Mouse (Mus musculus): Measurements from ENCODE around the gene Irf7. TPM values are rescaled to one million over a fixed set of nuclear protein-coding genes. Genes with fewer than 3 reads are reported as not detected.

Irf7 gene
- polyA plus RNA-seq, 1 experiment from 2014 or later, result 1.4 TPM

DNA sequence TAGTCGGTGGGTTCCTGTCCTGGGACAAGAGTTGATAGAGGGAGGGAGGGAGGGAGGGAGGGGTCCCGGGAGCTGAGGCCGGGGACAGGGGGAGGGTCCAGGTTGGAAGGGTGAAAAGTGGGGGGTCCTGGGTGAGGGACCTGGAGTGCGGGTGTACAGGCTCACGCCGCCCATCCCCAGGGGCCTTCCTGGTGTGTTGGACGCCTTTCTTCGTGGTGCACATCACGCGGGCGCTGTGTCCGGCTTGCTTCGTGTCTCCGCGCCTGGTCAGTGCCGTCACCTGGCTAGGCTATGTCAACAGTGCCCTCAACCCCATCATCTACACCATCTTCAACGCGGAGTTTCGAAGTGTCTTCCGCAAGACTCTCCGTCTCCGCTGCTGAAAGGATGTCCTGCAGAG, 28.2 kb upstream of the Irf7 start:
- H3K4me3 ChIP-seq (ENCODE audit: low read depth, low read length), result peak overlapping the region; percentile 27
- peak overlapping the region; percentile 64 for H3K4me2 ChIP-seq
- DNase-seq (ENCODE audit: low spot score, missing footprints) (peak; percentile 88), ATAC-seq (ENCODE audit: low FRiP score) (no peak; the same call in 1 of the 2 replicates)
- WGBS, result 3% methylated on average over 22 of the region's 22 CpGs
- H3K27ac ChIP-seq (ENCODE audit: low read depth, low read length), result no peak overlapping the region
- H3K36me3 ChIP-seq (ENCODE audit: control insufficient read depth, insufficient read depth, low read length), result peaks cover 4% of the 10 kb centered on the region
- H3K27me3 ChIP-seq (ENCODE audit: control insufficient read depth, insufficient read depth, low read length), result peaks cover 57% of the 10 kb centered on the region
- H3K9me3 ChIP-seq (ENCODE audit: control insufficient read depth, low read length), result no peaks in the 10 kb centered on the region
- peaks cover 21% of the 10 kb centered on the region for H3K4me1 ChIP-seq (ENCODE audit: control insufficient read depth, insufficient read depth, low read length)
- no peak overlapping the region for H3K9ac ChIP-seq (ENCODE audit: low read length)

- peak overlapping the region; percentile 27 for H3K4me3 ChIP-seq (ENCODE audit: low read depth, low read length)
- H3K9ac ChIP-seq (ENCODE audit: low read length), result peak overlapping the region; percentile 48
- no peak overlapping the region for H3K27ac ChIP-seq (ENCODE audit: low read depth, low read length)
- WGBS, result 1% methylated on average over 53 of the region's 53 CpGs
- H3K27me3 ChIP-seq (ENCODE audit: control insufficient read depth, insufficient read depth, low read length), result peaks cover 57% of the 10 kb centered on the region
- H3K36me3 ChIP-seq (ENCODE audit: control insufficient read depth, insufficient read depth, low read length), result peaks cover 4% of the 10 kb centered on the region
- no peaks in the 10 kb centered on the region for H3K9me3 ChIP-seq (ENCODE audit: control insufficient read depth, low read length)
- ATAC-seq (ENCODE audit: low FRiP score) (peak; percentile 33; the same call in 1 of the 2 replicates), DNase-seq (ENCODE audit: low spot score, missing footprints) (peak; percentile 96)
- peaks cover 21% of the 10 kb centered on the region for H3K4me1 ChIP-seq (ENCODE audit: control insufficient read depth, insufficient read depth, low read length)
- H3K4me2 ChIP-seq, result peak overlapping the region; percentile 64
These were observed 27.7 kb upstream of the Irf7 start for GRCm38 (mm10) chr7:141293852-141294471.

DNA sequence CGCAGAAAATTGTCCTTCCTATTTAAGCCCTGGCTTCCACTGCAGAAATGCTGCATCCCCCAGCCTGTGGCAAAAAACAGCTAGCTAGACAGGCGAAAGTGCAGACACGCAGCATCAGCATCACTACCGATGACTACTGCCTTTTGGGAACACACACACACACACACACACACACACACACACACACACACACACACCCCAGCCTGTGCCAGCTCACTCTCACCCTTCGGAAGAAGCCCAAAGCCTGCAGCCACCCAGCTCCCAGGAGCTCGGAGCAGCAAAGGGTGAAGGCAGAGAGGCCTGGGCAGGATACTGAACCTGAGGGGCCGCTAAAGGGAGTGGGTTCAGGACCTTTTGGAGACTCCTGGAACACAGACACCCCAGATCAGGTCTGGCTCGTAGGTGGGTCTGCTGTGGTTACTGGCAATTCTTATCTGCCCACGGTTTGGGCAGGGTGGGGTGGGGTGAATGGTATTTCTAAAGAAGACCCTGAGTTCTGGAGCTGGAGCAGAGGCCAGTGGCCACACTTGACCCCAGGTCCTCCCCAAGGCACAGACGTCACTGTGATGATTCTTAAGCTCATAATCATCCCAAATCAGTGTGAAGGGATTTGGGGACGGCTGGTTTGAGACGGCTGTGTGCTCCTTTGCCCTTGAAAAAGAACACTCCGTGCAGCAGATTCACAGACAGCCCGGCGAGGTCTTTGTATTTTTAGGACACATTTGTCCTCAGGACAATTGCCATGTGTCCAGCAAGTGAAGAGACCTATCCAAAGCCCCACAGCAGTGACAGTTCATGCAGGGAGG, 26.5 kb upstream of the Irf7 start:
- no peak overlapping the region; the same call in 1 of the 2 replicates for H3K9ac ChIP-seq (ENCODE audit: low read length)
- peak overlapping the region; percentile 43 for H3K4me3 ChIP-seq (ENCODE audit: low read depth, low read length)
- ATAC-seq (ENCODE audit: low FRiP score), result 0 out of 2 replicates have a peak, but pooled peaks have one; percentile 6

GRCm38 (mm10) chr7:141291921-141292582, 25.8 kb upstream of the Irf7 start, which contains the start of gene Drd4:
Gene Drd4 (plus strand): TSS chr7:141292006.
- peak within 1 kb of the TSS; percentile 88 for H3K4me2 ChIP-seq
- H3K9me3 ChIP-seq (ENCODE audit: control insufficient read depth, low read length), result no peaks in the 10 kb centered on the region
- peak within 1 kb of the TSS; percentile 43 for H3K4me3 ChIP-seq (ENCODE audit: low read depth, low read length)
- whole genome bisulfite sequencing, result under 1% methylated on average over 45 of the region's 46 CpGs
- DNase-seq (ENCODE audit: low spot score, missing footprints) (peak; percentile 95), ATAC-seq (ENCODE audit: low FRiP score) (peak; percentile 60)
- no peak within 1 kb of the TSS for H3K27ac ChIP-seq (ENCODE audit: low read depth, low read length)
- peaks cover under 1% of the 10 kb centered on the region; the same call in 1 of the 2 replicates for H3K36me3 ChIP-seq (ENCODE audit: control insufficient read depth, insufficient read depth, low read length)
- peaks cover 57% of the 10 kb centered on the region for H3K27me3 ChIP-seq (ENCODE audit: control insufficient read depth, insufficient read depth, low read length)
- H3K9ac ChIP-seq (ENCODE audit: low read length), result peak within 1 kb of the TSS; percentile 65
- peaks cover 21% of the 10 kb centered on the region for H3K4me1 ChIP-seq (ENCODE audit: control insufficient read depth, insufficient read depth, low read length)

More for the DNA sequence above, 26.5 kb upstream of the Irf7 start:
- peaks cover 57% of the 10 kb centered on the region for H3K27me3 ChIP-seq (ENCODE audit: control insufficient read depth, insufficient read depth, low read length)
- WGBS, result 23% methylated on average over 15 of the region's 15 CpGs
- H3K27ac ChIP-seq (ENCODE audit: low read depth, low read length), result no peak overlapping the region
- no peaks in the 10 kb centered on the region for H3K9me3 ChIP-seq (ENCODE audit: control insufficient read depth, low read length)
- peaks cover 21% of the 10 kb centered on the region for H3K4me1 ChIP-seq (ENCODE audit: control insufficient read depth, insufficient read depth, low read length)
- peaks cover 4% of the 10 kb centered on the region for H3K36me3 ChIP-seq (ENCODE audit: control insufficient read depth, insufficient read depth, low read length)
- peak overlapping the region; percentile 88 for H3K4me2 ChIP-seq
- peak; percentile 90 for DNase-seq (ENCODE audit: low spot score, missing footprints)

DNA sequence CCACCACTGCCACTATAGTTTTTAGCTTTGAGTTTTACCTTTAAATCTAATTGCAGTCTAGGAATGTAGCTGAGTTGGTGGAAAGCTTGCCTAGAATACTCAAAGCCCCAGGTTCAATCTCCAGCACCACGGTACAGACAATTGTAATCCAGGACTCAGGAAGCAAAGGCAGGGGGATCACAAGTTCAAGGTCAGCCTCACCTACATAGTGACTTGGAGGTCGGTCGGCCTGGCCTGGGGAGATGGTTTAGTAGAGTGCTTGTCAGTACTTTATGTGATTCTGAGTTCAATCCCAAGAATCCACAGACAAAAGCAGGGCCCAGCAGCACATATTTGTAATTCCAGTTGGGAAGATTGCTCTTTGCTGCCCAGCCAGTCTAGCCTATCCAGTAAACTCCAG, 21.8 kb upstream of the Irf7 start:
- no peak for DNase-seq (ENCODE audit: low spot score, missing footprints)
- H3K27me3 ChIP-seq (ENCODE audit: control insufficient read depth, insufficient read depth, low read length), result peaks cover 26% of the 10 kb centered on the region
- H3K4me2 ChIP-seq, result no peak overlapping the region
- no peak overlapping the region for H3K9ac ChIP-seq (ENCODE audit: low read length)
- H3K4me1 ChIP-seq (ENCODE audit: control insufficient read depth, insufficient read depth, low read length), result peaks cover 9% of the 10 kb centered on the region
- H3K9me3 ChIP-seq (ENCODE audit: control insufficient read depth, low read length), result no peaks in the 10 kb centered on the region
- H3K36me3 ChIP-seq (ENCODE audit: control insufficient read depth, insufficient read depth, low read length), result no peaks in the 10 kb centered on the region
- ATAC-seq (ENCODE audit: low FRiP score), result no peak
- 87% methylated on average over 3 of the region's 3 CpGs for WGBS
- H3K27ac ChIP-seq (ENCODE audit: low read depth, low read length), result no peak overlapping the region
- no peak overlapping the region for H3K4me3 ChIP-seq (ENCODE audit: low read depth, low read length)

- 87% methylated on average over 4 of the region's 4 CpGs for WGBS
- Histone ChIP-seq H3K4me3 (ENCODE audit: low read depth, low read length) (no peak overlapping the region), H3K9me3 (ENCODE audit: control insufficient read depth, low read length) (no peaks in the 10 kb centered on the region), H3K4me1 (ENCODE audit: control insufficient read depth, insufficient read depth, low read length) (peaks cover 5% of the 10 kb centered on the region), H3K36me3 (ENCODE audit: control insufficient read depth, insufficient read depth, low read length) (no peaks in the 10 kb centered on the region), H3K9ac (ENCODE audit: low read length) (no peak overlapping the region), H3K27me3 (ENCODE audit: control insufficient read depth, insufficient read depth, low read length) (peaks cover 7% of the 10 kb centered on the region), H3K27ac (ENCODE audit: low read depth, low read length) (no peak overlapping the region), H3K4me2 (no peak overlapping the region)
- ATAC-seq (ENCODE audit: low FRiP score) (no peak), DNase-seq (ENCODE audit: low spot score, missing footprints) (no peak)
These were observed 16.5 kb upstream of the Irf7 start for GRCm38 (mm10) chr7:141282756-141283155.

DNA sequence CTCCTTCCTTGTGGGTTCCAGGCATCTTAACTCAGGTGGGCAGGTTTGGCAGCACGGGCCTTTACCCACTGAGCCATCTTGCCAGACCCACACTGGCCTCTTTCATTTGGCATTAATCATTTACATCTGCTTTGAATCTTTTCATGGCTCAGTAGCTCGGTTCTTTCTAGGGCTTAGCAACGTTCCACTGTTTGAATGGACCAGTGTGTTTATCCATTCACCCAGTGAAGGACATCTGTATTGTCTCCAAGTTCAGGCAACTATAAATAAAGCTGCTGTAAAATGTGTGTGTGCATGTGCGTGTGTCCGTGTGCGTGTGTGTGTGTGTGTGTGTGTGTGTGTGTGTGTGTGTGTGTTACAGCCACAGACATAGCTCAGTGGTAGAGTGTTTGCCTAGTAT, 15.2 kb upstream of the Irf7 start:
- Histone ChIP-seq H3K9ac (ENCODE audit: low read length) (no peak overlapping the region), H3K4me1 (ENCODE audit: control insufficient read depth, insufficient read depth, low read length) (peaks cover 5% of the 10 kb centered on the region), H3K36me3 (ENCODE audit: control insufficient read depth, insufficient read depth, low read length) (no peaks in the 10 kb centered on the region), H3K9me3 (ENCODE audit: control insufficient read depth, low read length) (no peaks in the 10 kb centered on the region), H3K4me3 (ENCODE audit: low read depth, low read length) (no peak overlapping the region), H3K27me3 (ENCODE audit: control insufficient read depth, insufficient read depth, low read length) (peaks cover 7% of the 10 kb centered on the region), H3K4me2 (no peak overlapping the region), H3K27ac (ENCODE audit: low read depth, low read length) (no peak overlapping the region)
- DNase-seq (ENCODE audit: low spot score, missing footprints), result no peak
- 63% methylated on average over 6 of the region's 6 CpGs for WGBS
- ATAC-seq (ENCODE audit: low FRiP score), result no peak; the same call in 1 of the 2 replicates

- 3% methylated on average over 46 of the region's 46 CpGs for WGBS
- DNase-seq (ENCODE audit: low spot score, missing footprints) (peak; percentile 94), ATAC-seq (ENCODE audit: low FRiP score) (peak; percentile 70)
- no peak within 1 kb of the TSS for H3K27ac ChIP-seq (ENCODE audit: low read depth, low read length)
- H3K27me3 ChIP-seq (ENCODE audit: control insufficient read depth, insufficient read depth, low read length), result peaks cover 7% of the 10 kb centered on the region
- peak within 1 kb of the TSS; percentile 37 for H3K4me3 ChIP-seq (ENCODE audit: low read depth, low read length)
- peak within 1 kb of the TSS; percentile 82 for H3K4me2 ChIP-seq
- H3K36me3 ChIP-seq (ENCODE audit: control insufficient read depth, insufficient read depth, low read length), result no peaks in the 10 kb centered on the region
- no peaks in the 10 kb centered on the region for H3K9me3 ChIP-seq (ENCODE audit: control insufficient read depth, low read length)
- peaks cover 5% of the 10 kb centered on the region for H3K4me1 ChIP-seq (ENCODE audit: control insufficient read depth, insufficient read depth, low read length)
- peak within 1 kb of the TSS; percentile 57 for H3K9ac ChIP-seq (ENCODE audit: low read length)
These were observed 12.7 kb upstream of the Irf7 start, which contains the start of gene Sct for GRCm38 (mm10) chr7:141278766-141279590. Gene Sct (minus strand): TSS chr7:141279133.
